Mouse (Mus musculus) kidney, postnatal 14 days (tissue): ENCODE data around the gene Cnksr3.

ENCODE experiments used
- DNase-seq: peaks from one replicate; pipeline ENCODE4 v3.0.0; 2022; ENCODE audit warnings: mixed read lengths

Cnksr3 gene

GRCm38 (mm10) chr10:7211696-7212482, at the start of gene Cnksr3:
Gene Cnksr3 (minus strand): TSS chr10:7212237.
- peak; percentile 99 for DNase-seq

GRCm38 (mm10) chr10:7260166-7261108, 48.4 kb upstream of the Cnksr3 start:
- DNase-seq: peak; percentile 35

- peak; percentile 67 for DNase-seq
These were observed 46.6 kb upstream of the Cnksr3 start for GRCm38 (mm10) chr10:7258607-7259006.

GRCm38 (mm10) chr10:7250455-7250854, 38.4 kb upstream of the Cnksr3 start:
- no peak for DNase-seq

- DNase-seq: peak; percentile 17
These were observed 22.6 kb upstream of the Cnksr3 start for GRCm38 (mm10) chr10:7234601-7235000.

- DNase-seq: peak; percentile 24
These were observed 5.6 kb upstream of the Cnksr3 start for GRCm38 (mm10) chr10:7217551-7218127.

- DNase-seq: no peak
These were observed 2.7 kb upstream of the Cnksr3 start for GRCm38 (mm10) chr10:7214718-7215117.

- DNase-seq: no peak
These were observed 1.1 kb upstream of the Cnksr3 start for GRCm38 (mm10) chr10:7213066-7213630.

- peak; percentile 81 for DNase-seq
These were observed 500 bp upstream of the Cnksr3 start for GRCm38 (mm10) chr10:7212537-7212936.

- DNase-seq: peak; percentile 88
These were observed 894 bp downstream of the Cnksr3 start for GRCm38 (mm10) chr10:7210991-7211695.

GRCm38 (mm10) chr10:7209691-7210455, 2.2 kb downstream of the Cnksr3 start:
- no peak for DNase-seq

- no peak for DNase-seq
These were observed 3.1 kb downstream of the Cnksr3 start for GRCm38 (mm10) chr10:7208859-7209441.

- DNase-seq: no peak
These were observed 4.7 kb downstream of the Cnksr3 start for GRCm38 (mm10) chr10:7207301-7207700.

- DNase-seq: no peak
These were observed 5.5 kb downstream of the Cnksr3 start for GRCm38 (mm10) chr10:7206571-7206970.

GRCm38 (mm10) chr10:7205576-7205975, 6.5 kb downstream of the Cnksr3 start:
- no peak for DNase-seq

GRCm38 (mm10) chr10:7204953-7205352, 7.1 kb downstream of the Cnksr3 start:
- DNase-seq: no peak

- DNase-seq: no peak
These were observed 9.5 kb downstream of the Cnksr3 start for GRCm38 (mm10) chr10:7202576-7202975.

GRCm38 (mm10) chr10:7200665-7201064, 11.4 kb downstream of the Cnksr3 start:
- DNase-seq: no peak

- no peak for DNase-seq
These were observed 13.8 kb downstream of the Cnksr3 start for GRCm38 (mm10) chr10:7198201-7198600.

GRCm38 (mm10) chr10:7197733-7198132, 14.3 kb downstream of the Cnksr3 start:
- DNase-seq: no peak
